Mouse (Mus musculus): ENCODE measurements around the gene Traf7.
A peak's percentile ranks its signal among the peaks of the same experiment; 100 is the strongest.

DNA sequence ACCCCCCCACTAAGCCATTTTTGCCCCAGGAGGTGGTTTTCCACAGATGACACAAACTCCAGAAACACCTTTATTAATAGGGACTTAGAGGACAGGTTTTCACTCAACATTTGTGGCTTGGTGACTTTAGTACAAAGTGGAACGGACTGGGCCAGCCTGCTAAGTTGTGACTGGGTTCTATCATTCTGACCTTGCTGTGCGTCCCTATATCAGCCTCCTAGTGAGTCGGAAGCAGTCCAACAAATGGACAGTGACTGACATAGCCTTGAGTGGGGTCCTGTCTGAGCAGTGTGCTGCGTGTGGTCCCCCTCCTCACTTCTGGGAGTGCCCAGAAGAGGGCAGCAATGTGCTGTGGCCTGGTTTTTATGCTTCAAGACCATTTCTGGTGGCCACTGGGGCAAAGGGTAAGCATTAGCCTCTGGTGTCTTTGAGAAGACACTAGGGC, 1.3 kb upstream of the Traf7 start:
- TF ChIP-seq CTCF (IDR thresholded peaks at IDR 0.05 in 2 of 3, conservative IDR thresholded peaks at IDR 0.05 in 1 of 3; ENCODE audit: control insufficient read depth in 1 of 3, insufficient read depth in 1 of 3, low read depth in 2 of 3, low read length in 3 of 3, poor library complexity in 1 of 3, severe bottlenecking in 1 of 3) (peak; percentile 32 to 57 (median 42)), POLR2A (IDR thresholded peaks at IDR 0.05; ENCODE audit: control insufficient read depth in 1 of 2, insufficient read depth in 1 of 2, low read depth in 1 of 2, low read length in 2 of 2, poor library complexity in 1 of 2) (peak in 1 of 2 experiments; percentile 49; a peak in 2 of 4 replicates), ZKSCAN1 (IDR thresholded peaks at IDR 0.05; ENCODE audit: low read depth, low read length) (no peak)
